Mouse (Mus musculus) thymus, postnatal 36 days (tissue): ENCODE data around the gene Olfr1014.

ENCODE experiments used
- DNase-seq, 2 experiments: peaks; one replicate each; pipeline ENCODE4 v3.0.0; 2022; ENCODE audit warnings: mixed read lengths in 2 of 2

Olfr1014 gene

GRCm38 (mm10) chr2:85772413-85772812 lies at the start of gene Olfr1014:
Olfr1014 (plus strand) TSS chr2:85772713.
- no peak for DNase-seq

- DNase-seq, result no peak
Measured at GRCm38 (mm10) chr2:85725793-85726192, 46.7 kb upstream of the Olfr1014 start.

- DNase-seq, result no peak
Measured at GRCm38 (mm10) chr2:85753822-85754221, 18.7 kb upstream of the Olfr1014 start.

- DNase-seq, result no peak
Measured at GRCm38 (mm10) chr2:85762666-85763065, 9.8 kb upstream of the Olfr1014 start, which contains the start of gene Olfr1012. Olfr1012 (minus strand) TSS chr2:85762766.

- DNase-seq, result no peak
Measured at GRCm38 (mm10) chr2:85766798-85767197, 5.7 kb upstream of the Olfr1014 start, which contains the start of gene Olfr1013. Olfr1013 (plus strand) TSS chr2:85767098.

GRCm38 (mm10) chr2:85781717-85782116 lies 9.2 kb downstream of the Olfr1014 start, which contains the start of gene Olfr1015:
Olfr1015 (plus strand) TSS chr2:85782017.
- no peak for DNase-seq

GRCm38 (mm10) chr2:85792331-85792730 lies 19.8 kb downstream of the Olfr1014 start:
- no peak for DNase-seq

GRCm38 (mm10) chr2:85802444-85802843 lies 29.9 kb downstream of the Olfr1014 start, which contains the start of gene Olfr1016:
Olfr1016 (minus strand) TSS chr2:85802544.
- no peak for DNase-seq

GRCm38 (mm10) chr2:85804501-85804900 lies 32.0 kb downstream of the Olfr1014 start:
- DNase-seq, result no peak

GRCm38 (mm10) chr2:85818179-85818578 lies 45.7 kb downstream of the Olfr1014 start, which contains the start of gene Olfr1018:
Olfr1018 (plus strand) TSS chr2:85818479.
- no peak for DNase-seq
